In genomic region chr10:26828412-26829137, GRCm38 (mm10) we compare ENCODE assay signal across 8 mouse cellular contexts.
DNase-seq lines count a peak whose midpoint lies in the region; ATAC-seq and TF ChIP-seq lines count a peak whose summit lies in the region.

No protein-coding gene starts in this region.

- H3K9ac ChIP-seq in hindbrain, embryonic 14.5 days: no peak overlapping the region
- no peak overlapping the region for H3K9ac ChIP-seq in liver, postnatal 0 days (replicated peaks)
- no peak overlapping the region for H3K9ac ChIP-seq in stomach, embryonic 15.5 days

- 69% methylated on average over 9 of the region's 9 CpGs for WGBS in hindbrain, embryonic 14.5 days
- WGBS in liver, postnatal 0 days (ENCODE audit: insufficient replicate concordance): 38% methylated on average over 9 of the region's 9 CpGs
- WGBS in stomach, embryonic 15.5 days: 49% methylated on average over 9 of the region's 9 CpGs

- H3K4me2 ChIP-seq in hindbrain, embryonic 14.5 days (replicated peaks): no peak overlapping the region
- H3K4me2 ChIP-seq in liver, postnatal 0 days (ENCODE audit: low read depth, low read length): no peak overlapping the region
- H3K4me2 ChIP-seq in stomach, embryonic 15.5 days: no peak overlapping the region

- no peaks in the 10 kb centered on the region for H3K9me3 ChIP-seq in hindbrain, embryonic 14.5 days (ENCODE audit: control insufficient read depth, low read length)
- no peaks in the 10 kb centered on the region for H3K9me3 ChIP-seq in liver, postnatal 0 days (ENCODE audit: low read length)
- H3K9me3 ChIP-seq in stomach, embryonic 15.5 days: no peaks in the 10 kb centered on the region

- H3K4me3 ChIP-seq in brown adipose tissue, adult 24 weeks (ENCODE audit: insufficient read depth, low read depth, low read length): no peak overlapping the region
- H3K4me3 ChIP-seq in hindbrain, embryonic 14.5 days (replicated peaks; ENCODE audit: low read length): no peak overlapping the region
- H3K4me3 ChIP-seq in liver, postnatal 0 days (ENCODE audit: low read depth, low read length): no peak overlapping the region
- H3K4me3 ChIP-seq in stomach, embryonic 15.5 days (replicated peaks): no peak overlapping the region

- DNase-seq in CD4-positive, CD25-positive, alpha-beta regulatory T cell, adult 2 months (ENCODE audit: low read depth, low spot score): peak; percentile 30
- DNase-seq in hindbrain, embryonic 14.5 days (ENCODE audit: low spot score): no peak
- DNase-seq in liver, postnatal 0 days: peak; percentile 21
- no peak for DNase-seq in retina, postnatal 1 day
- no peak for DNase-seq in cerebellum, postnatal 14 days
- DNase-seq in retina, embryonic 14.5 days (ENCODE audit: low spot score): no peak

- ATAC-seq in hindbrain, embryonic 14.5 days (ENCODE audit: low FRiP score): no peak
- peak; percentile 95 for ATAC-seq in liver, postnatal 0 days
- ATAC-seq in stomach, embryonic 15.5 days (ENCODE audit: insufficient read depth, low FRiP score, low read depth): peak; percentile 93

- TF ChIP-seq CTCF in liver, postnatal 0 days (IDR thresholded peaks at IDR 0.05; ENCODE audit: low read depth): no peak

- no peaks in the 10 kb centered on the region for H3K27me3 ChIP-seq in hindbrain, embryonic 14.5 days (ENCODE audit: control insufficient read depth, insufficient read depth, low read length)
- H3K27me3 ChIP-seq in liver, postnatal 0 days (ENCODE audit: insufficient read depth, low read length): no peaks in the 10 kb centered on the region
- H3K27me3 ChIP-seq in stomach, embryonic 15.5 days (replicated peaks): no peaks in the 10 kb centered on the region

- peak; percentile 66 for TF ChIP-seq EP300 in liver, postnatal 0 days (IDR thresholded peaks at IDR 0.05; ENCODE audit: low read depth)

- no peaks in the 10 kb centered on the region for H3K36me3 ChIP-seq in hindbrain, embryonic 14.5 days (replicated peaks; ENCODE audit: control insufficient read depth, insufficient read depth)
- H3K36me3 ChIP-seq in liver, postnatal 0 days (replicated peaks; ENCODE audit: insufficient read depth, low read length): no peaks in the 10 kb centered on the region
- no peaks in the 10 kb centered on the region for H3K36me3 ChIP-seq in stomach, embryonic 15.5 days

- peak overlapping the region; percentile 91 for H3K27ac ChIP-seq in brown adipose tissue, adult 24 weeks (replicated peaks; ENCODE audit: low read depth, low read length)
- peak overlapping the region; percentile 69 for H3K27ac ChIP-seq in hindbrain, embryonic 14.5 days
- H3K27ac ChIP-seq in liver, postnatal 0 days (ENCODE audit: low read depth): peak overlapping the region; percentile 71
- peak overlapping the region; percentile 65; the same call in 1 of the 2 replicates for H3K27ac ChIP-seq in stomach, embryonic 15.5 days

- H3K4me1 ChIP-seq in brown adipose tissue, adult 24 weeks (ENCODE audit: control insufficient read depth, insufficient read depth, insufficient read length, low read length): peaks cover 23% of the 10 kb centered on the region
- peaks cover 19% of the 10 kb centered on the region; the same call in 1 of the 2 replicates for H3K4me1 ChIP-seq in hindbrain, embryonic 14.5 days (replicated peaks; ENCODE audit: control insufficient read depth, insufficient read depth, low read length)
- H3K4me1 ChIP-seq in liver, postnatal 0 days (ENCODE audit: insufficient read depth): peaks cover 17% of the 10 kb centered on the region
- H3K4me1 ChIP-seq in stomach, embryonic 15.5 days: no peaks in the 10 kb centered on the region

Comparison
In these comparisons a context has a peak if more than half of its experiments do, and no peak if none do; other contexts are left out.
1. DNase-seq: peak in CD4-positive, CD25-positive, alpha-beta regulatory T cell, adult 2 months (single experiment) and liver, postnatal 0 days (single experiment); none in hindbrain, embryonic 14.5 days (single experiment), retina, postnatal 1 day (single experiment), cerebellum, postnatal 14 days (0 of 2) and retina, embryonic 14.5 days (single experiment).
2. Peak in every context shown above with its lines, with median percentiles within 50 percentile points of each other: H3K27ac ChIP-seq.